Mouse (Mus musculus) cerebellum, adult (tissue): ENCODE results near the gene Rnase2a.
"Not testable (repeated sequence)": the region's sequence is repeated elsewhere in the genome, so short reads cannot be mapped to it uniquely, and the experiment has no call there.

Source experiments
- ATAC-seq: cut with Nextera tagmentation; 2 replicates; pipeline ENCODE4 v1.9.2; 2017; ENCODE audit warnings: mild to moderate bottlenecking, moderate library complexity, mixed read lengths; ENCODE audit not compliant: insufficient number of reproducible peaks, low FRiP score, low TSS enrichment

Rnase2a gene

GRCm38 (mm10) chr14:51256041-51256440, at the start of gene Rnase2a:
Gene Rnase2a (minus strand): TSS chr14:51256112.
- no peak for ATAC-seq

- peak; percentile 87 for ATAC-seq
These were observed 35.6 kb upstream of the Rnase2a start for GRCm38 (mm10) chr14:51291505-51291904.

- not testable (repeated sequence) for ATAC-seq
These were observed 22.6 kb upstream of the Rnase2a start for GRCm38 (mm10) chr14:51278515-51278914.

- no peak for ATAC-seq
These were observed 12.8 kb upstream of the Rnase2a start for GRCm38 (mm10) chr14:51268677-51269076.

- peak; percentile 88 for ATAC-seq
These were observed 10.2 kb upstream of the Rnase2a start for GRCm38 (mm10) chr14:51266113-51266512.

GRCm38 (mm10) chr14:51265667-51266066, 9.8 kb upstream of the Rnase2a start:
- no peak for ATAC-seq

GRCm38 (mm10) chr14:51262397-51262796, 6.5 kb upstream of the Rnase2a start:
- no peak for ATAC-seq

- no peak for ATAC-seq
These were observed 3.8 kb upstream of the Rnase2a start for GRCm38 (mm10) chr14:51259741-51260140.

- ATAC-seq = no peak
These were observed 2.3 kb downstream of the Rnase2a start for GRCm38 (mm10) chr14:51253569-51253968.

- not testable (repeated sequence) for ATAC-seq
These were observed 3.7 kb downstream of the Rnase2a start for GRCm38 (mm10) chr14:51252206-51252605.

- ATAC-seq = no peak
These were observed 5.6 kb downstream of the Rnase2a start for GRCm38 (mm10) chr14:51250348-51250747.

GRCm38 (mm10) chr14:51247736-51248135, 8.2 kb downstream of the Rnase2a start:
- ATAC-seq = no peak

GRCm38 (mm10) chr14:51240899-51241298, 15.0 kb downstream of the Rnase2a start:
- ATAC-seq = no peak

- not testable (repeated sequence) for ATAC-seq
These were observed 18.4 kb downstream of the Rnase2a start for GRCm38 (mm10) chr14:51237488-51237887.

- not testable (repeated sequence) for ATAC-seq
These were observed 26.3 kb downstream of the Rnase2a start for GRCm38 (mm10) chr14:51229657-51230056.

- ATAC-seq = not testable (repeated sequence)
These were observed 35.8 kb downstream of the Rnase2a start for GRCm38 (mm10) chr14:51220075-51220474.
